Mouse (Mus musculus) intestine, postnatal 0 days (tissue): Measurements from ENCODE around the gene 1810013L24Rik. TPM values are rescaled to one million over a fixed set of nuclear protein-coding genes. Genes with fewer than 3 reads are reported as not detected.
"Not testable (repeated sequence)": the region's sequence is repeated elsewhere in the genome, so short reads cannot be mapped to it uniquely, and the experiment has no call there.

Experiments
- ATAC-seq: fragments of 200-750 bp; cut with Nextera tagmentation; 2 replicates; pipeline ENCODE4 v1.8.0; 2017; ENCODE audit warnings: mild to moderate bottlenecking, moderate TSS enrichment, moderate library complexity
- H3K27ac ChIP-seq: fragments of 300-500 bp; sonication (generic); 2 replicates; pipeline ENCODE4 v1.5.1; 2014; ENCODE audit warnings: mild to moderate bottlenecking, low read depth, low read length, moderate library complexity
- H3K27me3 ChIP-seq: fragments of 300-500 bp; sonication (generic); replicated peaks from 2 replicates; pipeline ENCODE4 v1.6.1; 2014; ENCODE audit warnings: low read length, mixed read lengths; ENCODE audit not compliant: control insufficient read depth, insufficient read depth
- H3K36me3 ChIP-seq: fragments of 300-500 bp; sonication (generic); 2 replicates; pipeline ENCODE4 v1.6.1; 2014; ENCODE audit warnings: mild to moderate bottlenecking, moderate library complexity; ENCODE audit not compliant: control insufficient read depth, insufficient read depth
- H3K4me1 ChIP-seq: fragments of 300-500 bp; sonication (generic); replicated peaks from 2 replicates; pipeline ENCODE4 v1.6.1; 2014; ENCODE audit warnings: antibody characterized with exemption, low read length, mixed read lengths; ENCODE audit not compliant: control insufficient read depth, insufficient read depth
- H3K4me2 ChIP-seq: fragments of 300-500 bp; sonication (generic); replicated peaks from 2 replicates; pipeline ENCODE4 v1.6.1; 2014; ENCODE audit warnings: low read depth, mild to moderate bottlenecking, moderate library complexity
- H3K4me3 ChIP-seq: fragments of 300-500 bp; sonication (generic); 2 replicates; pipeline ENCODE4 v1.5.1; 2014; ENCODE audit warnings: low read depth, low read length
- H3K9ac ChIP-seq: fragments of 300-500 bp; sonication (generic); 2 replicates; pipeline ENCODE4 v1.6.1; 2014; ENCODE audit warnings: mild to moderate bottlenecking, low read depth, low read length
- H3K9me3 ChIP-seq: fragments of 300-500 bp; sonication (generic); 2 replicates; pipeline ENCODE4 v1.6.1; 2016; ENCODE audit warnings: mixed run types; ENCODE audit not compliant: control insufficient read depth
- CTCF ChIP-seq: sonication (generic); IDR thresholded peaks from 2 replicates; pipeline ENCODE4 v1.5.1; 2016; ENCODE audit warnings: low read depth, mild to moderate bottlenecking, control low read depth, antibody characterized with exemption, moderate library complexity
- WGBS: fragments of 180-500 bp; shearing (Covaris S2); extraction: QIAGEN DNeasy Blood & Tissue Kit; methylation state at CpG from one replicate; pipeline ENCODE4 v1.1.7; 2014; 5-methylcytosine and 5-hydroxymethylcytosine counted together
- polyA plus RNA-seq: library from polyadenylated mRNA; unstranded; fragments of >200 nt; fragmentation: Nextera tagmentation; extraction: Ambion mirVana; gene quantifications from 2 replicates; pipeline ENCODE4 v1.2.1, GENCODE M21; 2015

Gene 1810013L24Rik
- polyA plus RNA-seq, 1 experiment from 2014 or later: 15.1 TPM

DNA sequence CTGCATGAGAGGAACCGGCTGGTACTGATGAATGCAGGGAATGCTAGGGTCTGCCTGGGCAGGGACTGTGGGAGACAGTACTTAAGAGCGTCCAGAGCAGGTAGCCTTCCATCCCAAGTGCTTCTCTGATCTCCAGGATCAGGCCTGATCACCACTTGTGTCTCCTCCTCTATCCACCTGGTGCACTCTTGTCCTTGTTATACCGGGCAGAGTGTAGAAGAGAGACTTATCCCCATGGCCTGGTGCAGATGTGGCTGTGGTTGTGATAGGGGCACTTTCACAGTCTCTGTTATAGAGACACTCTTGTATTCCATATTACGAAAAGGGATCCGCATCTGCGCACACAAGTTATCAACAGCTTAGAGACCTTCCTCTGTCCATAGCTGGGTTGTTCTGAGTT lies 41.5 kb downstream of the 1810013L24Rik start:
- no peak for ATAC-seq
- 90% methylated on average over 6 of the region's 6 CpGs for WGBS
- no peaks in the 10 kb centered on the region for H3K27me3 ChIP-seq

DNA sequence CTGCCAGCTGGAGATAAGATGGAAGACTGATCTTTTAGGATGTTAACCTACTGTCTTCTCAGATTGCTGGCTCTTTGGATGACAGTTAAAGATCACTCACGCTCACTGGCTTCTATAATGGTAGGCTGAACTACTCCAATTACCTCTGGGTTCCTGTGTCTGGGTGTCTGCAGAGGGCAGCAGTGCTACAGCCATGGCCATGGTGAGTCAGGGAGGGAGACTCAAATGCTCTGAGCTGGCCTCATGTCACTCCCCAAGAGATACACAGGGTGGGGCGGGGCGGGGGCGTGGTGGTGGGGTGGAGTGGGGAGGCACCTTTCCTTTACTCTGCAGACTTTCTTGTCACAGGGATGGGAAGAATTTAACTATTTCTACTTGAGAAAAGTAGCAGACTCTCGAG lies 42.1 kb downstream of the 1810013L24Rik start:
- H3K4me2 ChIP-seq: no peak overlapping the region
- no peak for ATAC-seq
- H3K9ac ChIP-seq: no peak overlapping the region
- no peaks in the 10 kb centered on the region for H3K27me3 ChIP-seq
- 34% methylated on average over 5 of the region's 5 CpGs for WGBS
- H3K36me3 ChIP-seq: no peaks in the 10 kb centered on the region
- H3K27ac ChIP-seq: no peak overlapping the region
- H3K4me1 ChIP-seq: no peaks in the 10 kb centered on the region
- no peak overlapping the region for H3K4me3 ChIP-seq
- no peaks in the 10 kb centered on the region for H3K9me3 ChIP-seq
- peak; percentile 46 for TF ChIP-seq CTCF

More for the DNA sequence above, 41.5 kb downstream of the 1810013L24Rik start:
- H3K4me3 ChIP-seq: no peak overlapping the region
- H3K4me1 ChIP-seq: no peaks in the 10 kb centered on the region
- no peaks in the 10 kb centered on the region for H3K9me3 ChIP-seq
- H3K27ac ChIP-seq: no peak overlapping the region
- no peak overlapping the region for H3K4me2 ChIP-seq
- H3K9ac ChIP-seq: no peak overlapping the region
- TF ChIP-seq CTCF: no peak
- H3K36me3 ChIP-seq: no peaks in the 10 kb centered on the region

DNA sequence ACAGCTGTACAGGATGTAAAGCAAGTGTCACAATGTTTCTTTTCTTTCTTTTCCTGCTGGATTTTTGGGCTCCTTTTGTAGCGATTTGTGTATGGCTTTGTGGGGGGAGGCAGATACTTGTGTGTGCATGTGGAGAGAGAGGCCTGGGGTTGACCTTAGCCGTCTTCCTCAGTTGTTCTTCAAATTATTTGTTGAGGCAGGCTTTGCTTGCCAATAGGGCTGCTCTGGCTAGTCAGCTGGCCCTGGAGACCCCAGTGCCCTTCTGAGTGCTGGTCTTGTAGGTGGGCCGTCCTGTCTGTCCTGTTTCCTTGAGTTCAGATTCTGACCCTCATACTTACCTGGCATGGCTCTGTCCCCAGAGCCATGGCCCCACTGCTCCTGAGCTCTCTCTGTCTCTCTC lies 42.6 kb downstream of the 1810013L24Rik start:
- Histone ChIP-seq H3K4me1 (no peaks in the 10 kb centered on the region), H3K27me3 (no peaks in the 10 kb centered on the region), H3K4me3 (no peak overlapping the region), H3K9me3 (no peaks in the 10 kb centered on the region), H3K27ac (no peak overlapping the region), H3K9ac (no peak overlapping the region), H3K4me2 (no peak overlapping the region), H3K36me3 (no peaks in the 10 kb centered on the region)
- TF ChIP-seq CTCF: no peak
- 52% methylated on average over 3 of the region's 3 CpGs for WGBS
- no peak for ATAC-seq

DNA sequence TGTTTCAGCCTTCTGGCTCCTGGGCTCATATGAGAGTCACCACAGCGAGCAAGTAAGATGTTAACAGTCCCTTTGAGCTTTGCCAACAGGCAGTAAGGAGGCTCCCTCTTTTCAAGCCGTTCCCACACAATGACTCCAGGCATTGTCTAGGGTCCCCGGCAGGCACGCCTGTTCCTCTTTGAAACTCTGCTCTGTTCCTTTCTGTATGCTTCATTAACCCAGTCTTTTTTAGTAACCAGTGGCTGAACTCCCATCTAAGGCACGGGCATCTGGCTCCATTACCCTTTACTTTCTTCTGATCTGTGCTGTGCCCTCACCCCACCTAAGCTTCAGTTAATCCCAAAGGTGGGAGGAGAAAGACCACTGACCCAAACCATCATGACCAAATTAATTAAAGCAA lies 50.2 kb downstream of the 1810013L24Rik start:
- Histone ChIP-seq H3K9me3 (no peaks in the 10 kb centered on the region), H3K9ac (no peak overlapping the region), H3K4me1 (no peaks in the 10 kb centered on the region), H3K36me3 (no peaks in the 10 kb centered on the region), H3K27me3 (no peaks in the 10 kb centered on the region), H3K27ac (no peak overlapping the region), H3K4me2 (no peak overlapping the region), H3K4me3 (no peak overlapping the region)
- ATAC-seq: no peak
- WGBS: 72% methylated on average over 5 of the region's 5 CpGs
- no peak for TF ChIP-seq CTCF

DNA sequence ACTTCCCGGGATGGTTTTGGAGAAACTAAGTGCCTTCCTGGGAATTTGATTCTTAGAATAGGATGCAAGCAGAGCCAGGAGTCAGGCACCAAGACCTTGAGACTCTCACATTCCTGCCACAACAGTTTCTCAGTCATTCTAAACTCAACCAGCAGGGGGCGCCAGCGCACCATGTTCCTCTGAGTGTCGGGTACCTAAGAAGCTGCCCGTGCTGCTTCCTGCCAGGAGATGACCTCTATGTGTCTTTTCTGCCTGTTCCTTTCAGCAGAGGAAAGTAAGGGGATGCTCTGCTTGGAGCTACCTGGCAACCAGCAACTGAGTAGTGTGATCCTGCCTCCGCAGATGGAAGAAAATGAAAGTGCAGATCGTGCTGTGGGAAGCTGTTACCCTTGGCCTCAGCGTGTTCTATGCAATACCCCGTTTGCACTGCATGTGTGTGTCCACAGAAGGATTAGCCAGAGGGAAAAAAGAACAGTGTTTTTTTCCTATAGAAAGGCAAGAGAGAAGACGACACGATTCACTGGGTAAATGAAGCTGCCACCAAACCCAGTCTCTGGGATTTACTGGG lies 53.9 kb downstream of the 1810013L24Rik start:
- Histone ChIP-seq H3K36me3 (no peaks in the 10 kb centered on the region), H3K27me3 (no peaks in the 10 kb centered on the region), H3K27ac (no peak overlapping the region), H3K9ac (no peak overlapping the region), H3K4me2 (peak overlapping the region; percentile 48), H3K4me3 (no peak overlapping the region), H3K4me1 (no peaks in the 10 kb centered on the region), H3K9me3 (no peaks in the 10 kb centered on the region)
- peak; percentile 94 for TF ChIP-seq CTCF
- 44% methylated on average over 11 of the region's 11 CpGs for WGBS
- ATAC-seq: no peak

DNA sequence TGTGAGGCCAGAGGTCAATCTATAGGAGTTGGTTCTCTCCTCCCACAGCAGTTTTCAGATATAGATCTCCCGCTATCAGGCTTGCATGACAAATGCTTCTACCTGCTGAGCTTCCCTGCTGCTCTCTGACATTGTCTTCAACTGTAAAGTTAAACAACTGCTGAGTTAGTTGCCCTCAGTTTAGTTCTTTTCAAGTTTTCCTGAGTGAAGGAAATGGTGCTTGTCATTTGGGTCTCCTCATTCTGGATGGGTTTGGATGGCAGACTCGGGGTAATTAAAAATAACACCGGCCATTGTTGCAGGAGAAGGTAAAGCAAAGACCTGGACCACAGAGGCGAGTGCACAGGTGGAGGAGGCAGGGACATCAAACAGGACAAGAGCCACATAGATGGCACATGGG lies 64.3 kb downstream of the 1810013L24Rik start:
- not testable (repeated sequence) for H3K36me3 ChIP-seq, ATAC-seq, H3K4me2 ChIP-seq, H3K27me3 ChIP-seq, H3K4me3 ChIP-seq, H3K4me1 ChIP-seq, H3K9me3 ChIP-seq, H3K27ac ChIP-seq, H3K9ac ChIP-seq
- WGBS: 54% methylated on average over 4 of the region's 4 CpGs

DNA sequence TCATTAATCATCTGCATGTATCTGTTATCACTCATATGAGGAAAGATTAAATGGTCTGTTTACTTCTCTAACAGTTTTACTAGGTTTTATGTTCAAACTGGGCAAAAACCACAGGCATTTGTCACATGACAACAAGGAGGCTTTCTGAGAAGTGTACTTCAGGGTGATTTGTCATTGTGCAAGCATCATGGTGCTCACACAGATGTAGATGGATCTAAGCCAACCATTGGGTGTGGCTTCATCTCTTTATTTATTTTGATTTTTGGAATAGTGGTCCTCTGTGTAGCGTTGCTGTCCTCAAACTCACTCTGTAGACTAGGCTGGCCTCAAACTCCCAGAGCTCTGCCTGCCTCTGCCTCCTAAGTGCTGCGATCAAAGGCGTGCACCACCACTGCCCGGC lies 65.4 kb downstream of the 1810013L24Rik start:
- H3K4me1 ChIP-seq: no peaks in the 10 kb centered on the region
- no peaks in the 10 kb centered on the region for H3K27me3 ChIP-seq
- 89% methylated on average over 4 of the region's 4 CpGs for WGBS
- no peak for ATAC-seq
- H3K27ac ChIP-seq: no peak overlapping the region
- no peak overlapping the region for H3K9ac ChIP-seq
- no peak overlapping the region for H3K4me2 ChIP-seq
- no peaks in the 10 kb centered on the region for H3K36me3 ChIP-seq
- H3K4me3 ChIP-seq: no peak overlapping the region
- no peak for TF ChIP-seq CTCF
- H3K9me3 ChIP-seq: no peaks in the 10 kb centered on the region

DNA sequence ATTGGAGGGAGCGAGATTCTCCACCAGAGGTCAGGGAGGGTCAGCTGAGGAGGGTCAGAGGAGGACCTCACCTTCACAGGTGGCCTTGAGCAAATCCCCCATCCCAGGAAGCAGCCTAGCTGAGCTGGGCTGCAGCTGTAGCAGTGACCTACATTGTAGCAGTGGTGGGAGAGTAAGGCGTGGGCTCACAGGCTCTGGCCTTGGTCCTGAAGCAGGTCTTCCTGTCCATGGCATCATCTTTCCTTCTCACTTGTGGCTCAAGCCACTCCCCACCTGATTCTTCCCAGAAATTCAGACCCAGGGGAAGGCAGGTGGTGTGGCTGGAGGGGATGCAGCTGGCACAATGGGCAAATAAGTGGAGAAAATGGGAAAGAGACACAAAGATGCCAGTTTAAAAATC lies 76.2 kb downstream of the 1810013L24Rik start:
- not testable (repeated sequence) for H3K9ac ChIP-seq, H3K4me1 ChIP-seq, H3K36me3 ChIP-seq, H3K4me2 ChIP-seq, H3K9me3 ChIP-seq, H3K27ac ChIP-seq, H3K27me3 ChIP-seq, H3K4me3 ChIP-seq, ATAC-seq
- 10% methylated on average over 2 of the region's 2 CpGs for WGBS
